32 mouse cellular contexts compared by ENCODE assay signal in the genomic region with DNA sequence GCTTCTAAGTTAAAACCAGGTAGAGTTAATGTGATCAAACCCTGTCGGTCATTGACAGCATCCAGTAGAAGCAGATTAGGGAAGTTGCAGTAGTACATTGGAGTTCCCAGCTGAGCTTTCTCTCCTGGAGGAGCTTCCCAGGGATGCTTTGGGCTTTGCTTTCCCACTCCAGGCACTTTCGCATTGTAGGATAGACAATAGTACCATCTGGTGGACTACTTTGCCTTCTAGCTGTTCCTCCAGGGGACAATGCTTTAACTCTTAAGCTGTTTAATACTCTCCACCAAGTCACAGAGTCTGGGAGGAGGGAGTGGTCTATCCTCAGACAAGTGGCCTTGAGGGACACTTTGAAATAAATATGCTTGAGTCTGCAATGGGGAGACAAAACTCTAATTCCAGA. TPM values are rescaled to one million over a fixed set of nuclear protein-coding genes. Genes with fewer than 3 reads are reported as not detected.
DNase-seq lines count a peak whose midpoint lies in the region; ATAC-seq and TF ChIP-seq lines count a peak whose summit lies in the region.
"Had no signal": no experiment of that assay in that cellular context is flagged by ENCODE, and none has a peak within 500 bp of the region (broad histone marks: within the 10 kb centered on the region; RNA-seq: fewer than 3 reads in every experiment).

No protein-coding gene starts in this region.

- no peak overlapping the region for H3K4me3 ChIP-seq in layer of hippocampus, adult 2 months
- H3K4me3 ChIP-seq: embryonic facial prominence, embryonic 12.5 days; heart, adult 2 months; heart, embryonic 12.5 days; limb, embryonic 10.5 days; limb, embryonic 15.5 days; liver, embryonic 13.5 days; neural tube, embryonic 13.5 days had no signal

- peak; percentile 64 for TF ChIP-seq CTCF in layer of hippocampus, adult 2 months (conservative IDR thresholded peaks at IDR 0.05)
- TF ChIP-seq CTCF in brain, embryonic 14.5 days (IDR thresholded peaks at IDR 0.05; ENCODE audit: borderline replicate concordance, extremely low read depth, insufficient read depth, insufficient read length) = peak; percentile 10; the same call in 1 of the 2 replicates

- no peak for DNase-seq in frontal cortex, postnatal 25 days (ENCODE audit: low spot score in 2 of 2)
- no peak for DNase-seq in layer of hippocampus, adult 2 months (ENCODE audit: low spot score in 2 of 2)
- DNase-seq in layer of hippocampus, adult 8-10 months (ENCODE audit: low spot score in 2 of 2) = no peak
- peak; percentile 42 for DNase-seq in NIH3T3 (ENCODE audit: low read depth)
- DNase-seq in brain, embryonic 14.5 days (ENCODE audit: low read depth) = no peak
- DNase-seq in lung, postnatal 14 days = no peak
- DNase-seq: adrenal gland, postnatal 10 days; cerebellum, adult 18-20 months; cerebellum, postnatal 25 days; gastrocnemius, postnatal 36 days; heart, adult 2 months; heart, postnatal 4 days; kidney, adult 2 months; kidney, postnatal 10 days; liver, embryonic 13.5 days; lung, adult 2 months; right cerebral cortex, postnatal 14 days had no signal

- peak; percentile 74 for ATAC-seq in frontal cortex, adult (ENCODE audit: low TSS enrichment)
- ATAC-seq in cerebellum, adult (ENCODE audit: insufficient number of reproducible peaks, low FRiP score, low TSS enrichment) = no peak
- ATAC-seq: CD4-positive, CD25-positive, alpha-beta regulatory T cell, adult 4 months; inflammation-experienced regulatory T-cells, adult 6 months had no signal

- TF ChIP-seq POLR2A in brain, embryonic 14.5 days (IDR thresholded peaks at IDR 0.05; ENCODE audit: borderline replicate concordance, extremely low read depth, insufficient read depth, insufficient read length, poor library complexity, severe bottlenecking) = no peak

- H3K27ac ChIP-seq in layer of hippocampus, adult 2 months = no peak overlapping the region
- H3K27ac ChIP-seq: embryonic facial prominence, embryonic 12.5 days; heart, adult 2 months; hindbrain, embryonic 14.5 days; limb, embryonic 10.5 days; limb, embryonic 15.5 days; liver, embryonic 13.5 days; neural tube, embryonic 13.5 days had no signal

RNA-seq across cellular contexts. Expression of a gene that starts 12.3 kb away (rescaled TPM):
- total RNA-seq in layer of hippocampus, adult 2 months (2021) = 10 to 100 TPM; 13.9 to 14.3 TPM
- total RNA-seq in layer of hippocampus, adult 8-10 months (2022) = 10 to 100 TPM; 11.0 to 12.2 (median 11.4) TPM
- 0.87 and 1.2 TPM in 2 replicates for polyA plus RNA-seq in brain, embryonic 14.5 days (2012; rRNA removed)
- total RNA-seq: gastrocnemius, adult 18-20 months; gastrocnemius, postnatal 36 days; heart, adult 2 months; heart, postnatal 4 days; megakaryocyte, adult 5-6 weeks had no signal
- polyA plus RNA-seq: CD4-positive, CD25-positive, alpha-beta regulatory T cell, adult 4 months; heart, adult 2 months; heart, postnatal 0 days; inflammation-experienced regulatory T-cells, adult 6 months; large intestine, adult 2 months; liver, embryonic 13.5 days; lung, adult 2 months; small intestine, adult 2 months had no signal
